Mouse (Mus musculus): Measurements from ENCODE around the gene Sec24d. TPM values are rescaled to one million over a fixed set of nuclear protein-coding genes. Genes with fewer than 3 reads are reported as not detected.

Sec24d gene
- total and polyA plus RNA-seq, 2 experiments from 2014 or later: 11.2 to 24.6 TPM

- no peak overlapping the region for H3K4me2 ChIP-seq (ENCODE audit: low read depth, low read length, poor library complexity, severe bottlenecking)
- no peak overlapping the region for H3K4me3 ChIP-seq (ENCODE audit: low read depth, low read length)
- no peak for TF ChIP-seq CTCF (IDR thresholded peaks at IDR 0.05)
- DNase-seq (ENCODE audit: low spot score): no peak
- H3K36me3 ChIP-seq (ENCODE audit: insufficient read depth, low read length): no peaks in the 10 kb centered on the region
- no peak for ATAC-seq (ENCODE audit: low FRiP score)
- no peaks in the 10 kb centered on the region for H3K4me1 ChIP-seq (ENCODE audit: insufficient read depth, low read length)
- H3K27ac ChIP-seq (ENCODE audit: low read depth, low read length): no peak overlapping the region
- no peaks in the 10 kb centered on the region for H3K9me3 ChIP-seq (ENCODE audit: low read length)
- no peak overlapping the region for H3K9ac ChIP-seq (replicated peaks; ENCODE audit: low read length, poor library complexity, severe bottlenecking)
- no peaks in the 10 kb centered on the region for H3K27me3 ChIP-seq (ENCODE audit: insufficient read depth, low read length)
- 83% methylated on average over 5 of the region's 5 CpGs for WGBS
Measured at GRCm38 (mm10) chr3:123395611-123396010, 128.4 kb downstream of the Sec24d start.

GRCm38 (mm10) chr3:123397562-123398481 lies 130.6 kb downstream of the Sec24d start:
- no peak overlapping the region for H3K4me3 ChIP-seq (ENCODE audit: low read depth, low read length)
- WGBS: 84% methylated on average over 9 of the region's 9 CpGs
- no peaks in the 10 kb centered on the region for H3K4me1 ChIP-seq (ENCODE audit: insufficient read depth, low read length)
- H3K36me3 ChIP-seq (ENCODE audit: insufficient read depth, low read length): no peaks in the 10 kb centered on the region
- no peaks in the 10 kb centered on the region for H3K27me3 ChIP-seq (ENCODE audit: insufficient read depth, low read length)
- H3K9me3 ChIP-seq (ENCODE audit: low read length): no peaks in the 10 kb centered on the region
- TF ChIP-seq CTCF (IDR thresholded peaks at IDR 0.05): no peak
- H3K9ac ChIP-seq (replicated peaks; ENCODE audit: low read length, poor library complexity, severe bottlenecking): no peak overlapping the region
- no peak for ATAC-seq (ENCODE audit: low FRiP score)
- no peak overlapping the region for H3K27ac ChIP-seq (ENCODE audit: low read depth, low read length)
- H3K4me2 ChIP-seq (ENCODE audit: low read depth, low read length, poor library complexity, severe bottlenecking): no peak overlapping the region
- DNase-seq (ENCODE audit: low spot score): no peak

- Histone ChIP-seq H3K4me3 (ENCODE audit: low read depth, low read length) (no peak overlapping the region), H3K4me2 (ENCODE audit: low read depth, low read length, poor library complexity, severe bottlenecking) (no peak overlapping the region), H3K4me1 (ENCODE audit: insufficient read depth, low read length) (no peaks in the 10 kb centered on the region), H3K36me3 (ENCODE audit: insufficient read depth, low read length) (no peaks in the 10 kb centered on the region), H3K27me3 (ENCODE audit: insufficient read depth, low read length) (no peaks in the 10 kb centered on the region), H3K9ac (replicated peaks; ENCODE audit: low read length, poor library complexity, severe bottlenecking) (no peak overlapping the region), H3K9me3 (ENCODE audit: low read length) (no peaks in the 10 kb centered on the region), H3K27ac (ENCODE audit: low read depth, low read length) (no peak overlapping the region)
- ATAC-seq (ENCODE audit: low FRiP score) (no peak), DNase-seq (ENCODE audit: low spot score) (no peak)
- no peak for TF ChIP-seq CTCF (IDR thresholded peaks at IDR 0.05)
- 88% methylated on average over 3 of the region's 3 CpGs for WGBS
Measured at GRCm38 (mm10) chr3:123404945-123405344, 137.7 kb downstream of the Sec24d start.

- WGBS: 76% methylated on average over 6 of the region's 6 CpGs
- Histone ChIP-seq H3K9me3 (ENCODE audit: low read length) (no peaks in the 10 kb centered on the region), H3K4me1 (ENCODE audit: insufficient read depth, low read length) (no peaks in the 10 kb centered on the region), H3K27ac (ENCODE audit: low read depth, low read length) (no peak overlapping the region), H3K27me3 (ENCODE audit: insufficient read depth, low read length) (no peaks in the 10 kb centered on the region), H3K9ac (replicated peaks; ENCODE audit: low read length, poor library complexity, severe bottlenecking) (no peak overlapping the region), H3K36me3 (ENCODE audit: insufficient read depth, low read length) (no peaks in the 10 kb centered on the region), H3K4me3 (ENCODE audit: low read depth, low read length) (no peak overlapping the region), H3K4me2 (ENCODE audit: low read depth, low read length, poor library complexity, severe bottlenecking) (no peak overlapping the region)
- DNase-seq (ENCODE audit: low spot score) (no peak), ATAC-seq (ENCODE audit: low FRiP score) (no peak)
- no peak for TF ChIP-seq CTCF (IDR thresholded peaks at IDR 0.05)
Measured at GRCm38 (mm10) chr3:123411821-123412578, 144.7 kb downstream of the Sec24d start.

GRCm38 (mm10) chr3:123413173-123413572 lies 145.9 kb downstream of the Sec24d start:
- H3K4me3 ChIP-seq (ENCODE audit: low read depth, low read length): no peak overlapping the region
- H3K4me2 ChIP-seq (ENCODE audit: low read depth, low read length, poor library complexity, severe bottlenecking): no peak overlapping the region
- no peaks in the 10 kb centered on the region for H3K27me3 ChIP-seq (ENCODE audit: insufficient read depth, low read length)
- H3K9ac ChIP-seq (replicated peaks; ENCODE audit: low read length, poor library complexity, severe bottlenecking): no peak overlapping the region
- no peak overlapping the region for H3K27ac ChIP-seq (ENCODE audit: low read depth, low read length)
- ATAC-seq (ENCODE audit: low FRiP score): no peak
- 29% methylated on average over 5 of the region's 5 CpGs for WGBS
- TF ChIP-seq CTCF (IDR thresholded peaks at IDR 0.05): peak; percentile 41
- no peaks in the 10 kb centered on the region for H3K9me3 ChIP-seq (ENCODE audit: low read length)
- no peak for DNase-seq (ENCODE audit: low spot score)
- H3K36me3 ChIP-seq (ENCODE audit: insufficient read depth, low read length): no peaks in the 10 kb centered on the region
- no peaks in the 10 kb centered on the region for H3K4me1 ChIP-seq (ENCODE audit: insufficient read depth, low read length)

Other genes starting within 250 kb of the Sec24d start
- gene Myoz2, start 232.4 kb upstream of the Sec24d start, total RNA-seq (2014; rRNA removed): 0.27 TPM in 1 of 2 replicates, not detected in the other
- not detected in 2 replicates for gene Myoz2, start 232.4 kb upstream of the Sec24d start, polyA plus RNA-seq (2015; fragmentation: Nextera tagmentation; extraction: Ambion mirVana)
- 1.2 and 1.8 TPM in 2 replicates for gene Synpo2, start 31.3 kb upstream of the Sec24d start, total RNA-seq (2014; rRNA removed)
- gene Synpo2, start 31.3 kb upstream of the Sec24d start, polyA plus RNA-seq (2015; fragmentation: Nextera tagmentation; extraction: Ambion mirVana): 1.6 and 2.9 TPM in 2 replicates
- gene Mettl14, start 118.7 kb downstream of the Sec24d start, total RNA-seq (2014; rRNA removed): 3.8 and 7.5 TPM in 2 replicates
- 14.1 and 14.4 TPM in 2 replicates for gene Mettl14, start 118.7 kb downstream of the Sec24d start, polyA plus RNA-seq (2015; fragmentation: Nextera tagmentation; extraction: Ambion mirVana)
- 8.2 and 14.1 TPM in 2 replicates for gene Prss12, start 179.5 kb downstream of the Sec24d start, total RNA-seq (2014; rRNA removed)
- 12.6 and 13.4 TPM in 2 replicates for gene Prss12, start 179.5 kb downstream of the Sec24d start, polyA plus RNA-seq (2015; fragmentation: Nextera tagmentation; extraction: Ambion mirVana)